Mouse (Mus musculus): ENCODE measurements around the gene Ano2. TPM values are rescaled to one million over a fixed set of nuclear protein-coding genes. Genes with fewer than 3 reads are reported as not detected.

Gene Ano2
- total RNA-seq, 4 experiments from 2014 or later = not detected

DNA sequence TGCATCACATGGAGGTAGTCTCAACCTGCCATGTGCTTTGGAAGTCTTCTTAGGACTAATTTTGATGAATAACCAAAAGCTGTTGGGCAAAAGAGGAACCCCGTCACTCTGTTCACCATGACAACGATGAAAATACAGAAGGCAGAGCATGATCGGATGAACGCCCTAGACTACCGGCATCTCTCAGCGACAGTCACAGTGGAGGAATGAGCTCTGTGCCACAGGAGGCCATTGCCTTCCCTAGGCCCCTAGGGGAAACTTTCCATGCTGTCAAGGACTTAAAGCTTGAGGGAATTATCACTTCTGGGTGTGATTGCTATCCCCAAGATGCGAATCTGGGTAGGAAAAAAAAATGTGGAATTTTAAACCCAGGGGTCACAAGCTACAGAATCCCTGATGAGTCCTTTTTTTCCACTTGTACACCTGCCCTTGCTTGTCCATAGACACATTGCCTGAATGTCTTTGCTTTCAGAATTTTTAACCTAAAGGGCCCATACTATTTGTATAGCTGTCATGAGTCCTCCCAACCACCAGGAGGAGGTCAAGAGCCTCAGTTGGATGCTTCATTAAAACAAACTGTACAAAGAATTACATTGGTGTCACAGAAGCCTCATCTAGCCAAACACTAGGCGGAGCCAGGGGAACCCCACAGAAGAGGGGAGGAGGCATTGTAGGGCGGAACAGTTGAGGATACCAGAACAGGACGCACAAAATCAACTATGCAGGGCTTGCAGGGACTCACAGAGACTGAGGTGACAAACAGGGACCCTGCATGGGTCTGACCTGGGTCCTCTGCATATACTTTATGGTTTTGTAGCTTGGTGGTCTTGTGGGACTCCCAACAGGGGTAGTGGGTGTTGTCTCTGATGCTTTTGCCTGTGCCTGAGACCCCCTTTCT is 53.2 kb downstream of the Ano2 start:
- peak; percentile 19 for DNase-seq (ENCODE audit: low spot score)

DNA sequence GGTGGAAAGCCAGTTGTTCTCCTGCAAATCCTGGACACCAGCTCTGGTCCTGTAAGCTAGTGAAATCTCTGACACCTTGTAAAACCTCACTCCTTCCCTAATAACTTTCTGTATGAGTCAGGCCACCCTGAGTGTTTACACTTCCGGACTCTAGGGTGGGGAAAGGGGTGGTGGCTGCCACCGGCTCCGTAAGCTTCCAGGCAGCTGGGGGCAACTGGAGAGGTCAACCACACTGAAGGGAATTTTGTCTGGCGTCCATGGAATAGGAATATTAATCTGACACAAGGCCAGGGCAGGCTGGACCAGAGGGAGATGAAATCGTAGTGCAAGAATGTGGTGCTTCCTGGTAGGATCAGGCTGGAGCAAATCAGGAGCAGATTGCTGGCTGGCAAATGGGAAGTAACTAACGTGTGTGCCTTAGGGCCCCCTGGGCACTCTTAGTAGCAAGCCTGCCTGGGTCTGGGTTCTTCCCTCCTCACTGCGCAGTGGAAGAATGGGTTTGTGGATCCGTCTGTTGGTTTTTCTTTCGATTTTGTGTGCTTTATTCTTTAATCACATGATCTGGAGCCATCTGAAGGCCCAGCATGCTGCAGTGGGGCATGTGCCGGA is 57.2 kb downstream of the Ano2 start:
- no peak for DNase-seq (ENCODE audit: low spot score)

DNA sequence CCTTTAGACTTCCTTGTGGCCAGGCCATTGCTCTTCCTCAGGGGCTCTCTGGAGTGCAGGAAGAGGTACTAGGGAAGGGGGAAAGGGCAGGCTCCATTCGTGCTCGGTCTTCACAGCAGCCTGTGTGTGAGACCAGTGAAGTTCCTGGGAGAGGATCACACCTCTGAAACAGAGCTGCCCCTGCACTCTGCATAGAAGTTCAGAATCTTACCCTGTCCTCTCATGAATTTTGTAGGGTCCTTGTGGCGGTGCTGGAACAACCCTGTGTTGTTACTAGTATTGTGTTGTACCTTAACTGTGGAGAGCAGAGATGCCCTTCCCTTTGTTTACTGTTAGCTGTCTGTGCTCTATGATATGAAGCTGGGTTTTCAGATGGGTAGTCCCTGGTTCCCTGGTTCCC is 58.4 kb downstream of the Ano2 start:
- DNase-seq (ENCODE audit: low spot score) = no peak

DNA sequence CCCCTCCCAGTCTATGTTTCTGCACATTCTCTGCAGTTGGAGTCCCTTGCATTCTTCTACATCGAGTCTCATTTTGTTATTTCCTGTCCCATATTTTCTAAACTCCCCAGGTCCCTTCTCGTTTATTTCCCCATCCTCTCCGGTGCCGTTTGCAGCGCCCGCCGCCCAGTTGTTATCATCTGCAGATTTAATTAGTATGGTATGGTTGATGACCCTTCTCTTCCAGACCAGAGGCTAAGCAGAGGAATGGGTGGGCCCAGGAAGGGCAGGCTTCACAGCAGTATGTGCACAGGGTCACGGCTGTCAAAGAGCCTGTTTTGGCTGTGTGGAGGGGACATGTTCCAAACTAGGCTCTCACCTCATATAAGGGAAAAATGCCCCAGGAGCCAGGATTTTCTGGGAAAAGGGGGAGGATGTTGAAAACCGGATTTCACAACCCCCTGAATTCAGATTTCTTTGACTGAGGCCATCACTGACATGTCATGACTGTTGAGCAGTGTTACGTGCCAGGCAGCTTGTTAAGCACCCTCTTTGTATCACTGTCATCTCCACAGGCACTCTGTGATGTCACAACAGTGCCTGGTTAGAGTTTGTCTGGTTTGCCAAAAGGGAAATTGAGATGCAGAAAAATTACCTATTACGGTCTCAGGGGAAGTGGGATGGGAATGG is 72.8 kb downstream of the Ano2 start:
- peak; percentile 6 for DNase-seq (ENCODE audit: low spot score)

DNA sequence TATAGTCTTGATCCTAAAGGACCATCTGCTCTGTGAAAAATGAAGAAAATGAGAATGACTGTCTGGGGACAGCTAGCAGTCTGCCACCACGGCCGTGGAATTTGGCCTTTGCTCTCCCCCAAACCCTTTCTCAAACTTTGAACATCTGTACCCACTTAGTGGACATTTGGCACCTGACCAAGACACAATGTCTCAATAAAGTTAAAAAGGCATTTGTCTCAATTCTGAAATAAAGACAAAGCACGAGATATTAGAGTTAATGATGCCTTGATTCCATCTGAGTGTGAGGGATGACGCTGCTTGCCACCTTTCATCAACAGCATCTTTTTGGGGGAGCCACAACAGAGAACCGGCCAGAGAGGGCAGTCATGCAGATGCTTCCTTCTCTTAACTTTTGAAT is 83.0 kb downstream of the Ano2 start:
- no peak for DNase-seq (ENCODE audit: low spot score)

DNA sequence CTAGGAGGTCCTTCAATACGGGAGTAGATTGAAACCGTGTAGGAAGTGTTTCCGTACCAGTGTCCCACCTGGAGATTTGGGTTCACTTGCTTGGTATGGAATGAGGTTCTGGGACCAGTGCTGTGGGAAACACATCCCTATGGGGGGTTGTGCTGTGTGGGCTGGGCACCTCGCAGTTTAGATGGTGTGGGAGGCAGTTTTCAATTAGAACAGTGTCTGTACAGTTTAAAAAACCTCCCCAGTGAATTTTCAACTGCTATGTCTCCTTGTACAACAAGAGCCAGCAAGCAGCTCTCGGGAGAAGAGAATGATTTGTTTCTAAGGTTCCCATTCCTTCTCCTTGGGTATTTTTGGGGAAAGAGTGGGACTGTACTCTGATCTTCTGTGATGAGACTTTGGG is 86.1 kb downstream of the Ano2 start:
- no peak for DNase-seq (ENCODE audit: low spot score)

DNA sequence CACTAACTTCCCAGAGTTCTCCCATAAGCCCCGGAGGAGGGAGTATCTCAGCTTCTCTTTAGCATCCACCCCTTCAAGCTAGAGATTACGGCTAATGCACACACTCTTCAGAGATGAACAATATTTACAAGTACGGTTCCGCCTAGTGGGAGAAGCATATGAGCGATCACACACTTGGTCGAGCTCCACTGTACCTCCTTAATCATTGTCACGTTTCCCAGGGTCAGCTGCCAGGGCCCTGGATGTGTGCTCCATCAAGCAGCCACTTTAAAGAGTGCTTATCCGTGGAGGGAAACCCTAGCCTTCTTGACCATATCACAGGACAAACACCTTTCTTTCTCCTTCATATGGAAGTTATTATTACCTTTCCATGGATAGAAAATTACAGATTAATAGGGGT is 112.7 kb downstream of the Ano2 start:
- DNase-seq (ENCODE audit: low spot score) = no peak

DNA sequence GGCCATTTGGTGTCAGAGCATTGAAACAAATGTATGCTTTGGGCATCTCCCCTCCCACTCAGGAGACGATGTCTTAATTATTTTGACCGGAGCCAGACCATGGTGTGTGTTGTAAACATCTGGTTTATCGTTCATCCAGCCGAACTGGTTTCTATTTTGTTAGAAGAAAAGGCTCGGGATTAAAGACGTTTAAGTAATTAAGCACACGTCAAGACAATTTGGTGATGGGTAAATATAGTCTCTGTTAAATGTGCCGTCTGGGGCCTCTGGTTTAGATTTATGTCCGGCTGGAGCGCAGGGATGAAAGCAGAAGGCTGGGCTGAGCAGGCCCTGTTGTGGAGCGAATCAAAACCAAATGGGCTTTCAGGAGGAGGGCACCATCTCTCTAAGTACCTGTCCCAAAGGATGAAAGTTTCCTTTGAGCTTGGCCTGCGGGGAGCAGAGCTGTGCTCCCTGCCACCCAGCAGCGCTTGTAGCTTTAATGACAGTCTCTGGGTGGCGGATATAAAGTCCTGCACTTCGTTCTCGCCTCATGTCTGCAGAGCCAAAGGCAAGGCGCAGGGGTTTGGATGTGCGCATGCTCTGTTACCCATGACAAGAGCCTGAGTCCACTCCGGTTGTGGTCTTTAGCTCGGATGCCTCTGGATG is 113.3 kb downstream of the Ano2 start:
- DNase-seq (ENCODE audit: low spot score) = peak; percentile 3

DNA sequence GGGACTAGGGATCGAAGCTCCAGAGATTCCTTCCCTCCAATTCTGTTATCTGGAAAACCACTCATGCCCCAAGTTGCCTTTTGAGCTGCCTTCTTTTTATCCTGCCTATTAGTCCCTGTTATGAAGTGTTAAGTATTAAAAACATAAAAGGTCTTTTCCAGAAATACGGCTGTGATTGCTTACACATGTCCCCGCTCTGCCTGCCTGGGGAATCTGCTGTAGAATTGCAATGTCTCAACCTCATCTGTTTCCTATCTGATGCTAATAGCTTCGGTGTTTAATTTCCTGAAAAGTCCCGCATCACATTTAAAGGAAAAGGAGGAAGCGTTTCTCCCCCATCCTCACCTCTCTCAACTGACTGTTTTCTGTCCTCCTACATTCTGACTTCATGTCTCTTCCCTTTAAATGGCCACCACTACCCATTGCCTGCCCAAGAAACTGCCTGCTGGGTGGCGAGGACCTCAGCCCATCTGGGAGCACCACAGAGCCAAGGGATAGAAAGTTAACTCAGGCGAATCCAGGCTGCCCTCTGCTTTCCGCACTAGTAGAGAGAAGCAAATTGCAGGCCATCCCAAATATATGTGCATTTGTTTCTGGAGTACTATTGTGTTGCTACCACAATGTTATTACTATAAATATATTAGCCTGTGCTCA is 118.9 kb downstream of the Ano2 start:
- no peak for DNase-seq (ENCODE audit: low spot score)

DNA sequence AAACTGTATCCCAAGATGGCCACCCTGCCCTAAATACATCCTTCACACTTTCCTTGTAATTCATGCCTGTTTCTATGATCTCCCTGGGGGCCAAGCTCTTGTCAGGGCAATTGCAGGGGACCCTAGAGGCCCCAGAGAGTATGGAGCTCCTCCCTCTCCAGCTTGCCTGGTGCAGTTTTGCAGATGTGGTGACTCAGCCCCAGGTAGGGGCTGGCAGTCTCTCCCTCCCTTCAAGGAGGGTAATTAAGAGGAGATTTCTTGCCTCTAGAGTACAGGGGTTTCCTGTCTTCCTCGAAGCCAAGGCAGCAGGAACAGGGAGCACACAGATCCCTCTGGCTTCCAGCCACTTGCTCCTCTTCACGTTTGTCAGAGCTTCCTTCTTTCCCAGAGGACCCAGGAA is 121.2 kb downstream of the Ano2 start:
- DNase-seq (ENCODE audit: low spot score) = no peak

DNA sequence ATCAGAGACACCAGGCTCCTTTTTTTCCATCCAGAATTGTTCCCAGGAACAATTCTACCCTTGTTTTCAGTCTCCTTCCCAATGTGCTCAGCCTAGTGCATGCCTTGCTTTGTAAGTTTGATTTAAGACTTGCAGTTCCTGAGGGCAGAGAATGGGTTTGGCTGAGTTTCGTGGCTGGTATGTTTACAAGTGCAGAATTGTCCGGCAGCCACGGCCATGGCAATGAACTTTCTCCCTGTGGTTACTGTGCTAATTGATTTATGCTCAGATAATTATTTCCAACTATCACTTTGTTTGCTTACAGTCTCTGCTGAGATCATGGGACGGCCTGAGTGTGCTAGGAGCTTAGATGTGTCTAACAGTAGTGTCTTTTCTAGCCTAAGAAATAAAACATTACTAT is 147.9 kb downstream of the Ano2 start:
- no peak for DNase-seq (ENCODE audit: low spot score)

DNA sequence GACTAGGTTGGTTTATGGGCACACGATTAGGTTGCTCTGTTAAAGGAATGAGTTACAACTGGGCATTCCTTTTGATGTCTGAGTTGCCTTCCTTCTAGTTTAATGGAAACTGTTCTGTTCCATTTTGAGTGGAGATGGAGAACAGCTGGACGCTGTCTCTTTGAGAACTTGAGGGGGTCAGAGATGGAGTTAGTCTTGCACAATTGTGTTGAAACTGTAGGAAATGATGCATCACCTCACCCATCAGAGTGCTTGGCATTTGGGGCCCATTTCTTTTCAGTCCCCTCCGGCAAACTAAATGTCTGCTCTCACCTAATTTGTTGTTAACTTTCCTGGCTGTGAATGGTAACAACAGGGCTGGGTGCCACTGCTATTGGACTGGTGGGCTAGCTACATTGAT is 151.1 kb downstream of the Ano2 start:
- DNase-seq (ENCODE audit: low spot score) = no peak

DNA sequence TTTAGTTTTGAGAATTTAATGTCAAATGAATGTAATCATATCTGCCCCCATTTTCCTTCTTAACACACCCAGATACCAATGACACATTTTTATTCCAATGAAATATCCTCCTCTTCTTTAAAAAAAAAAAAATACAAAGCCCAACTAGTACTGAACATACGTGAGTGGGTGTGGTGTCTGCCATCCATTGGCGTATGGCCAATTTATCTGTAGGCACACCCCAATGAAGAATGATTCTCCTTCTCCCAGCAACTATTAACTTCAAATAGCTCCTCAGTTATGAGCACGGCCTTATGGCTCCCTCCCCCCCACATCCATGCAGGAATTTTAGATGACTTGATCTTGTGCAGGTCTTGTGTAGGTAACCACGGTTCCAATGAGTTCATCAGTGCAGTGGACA is 161.0 kb downstream of the Ano2 start:
- no peak for DNase-seq (ENCODE audit: low spot score)

DNA sequence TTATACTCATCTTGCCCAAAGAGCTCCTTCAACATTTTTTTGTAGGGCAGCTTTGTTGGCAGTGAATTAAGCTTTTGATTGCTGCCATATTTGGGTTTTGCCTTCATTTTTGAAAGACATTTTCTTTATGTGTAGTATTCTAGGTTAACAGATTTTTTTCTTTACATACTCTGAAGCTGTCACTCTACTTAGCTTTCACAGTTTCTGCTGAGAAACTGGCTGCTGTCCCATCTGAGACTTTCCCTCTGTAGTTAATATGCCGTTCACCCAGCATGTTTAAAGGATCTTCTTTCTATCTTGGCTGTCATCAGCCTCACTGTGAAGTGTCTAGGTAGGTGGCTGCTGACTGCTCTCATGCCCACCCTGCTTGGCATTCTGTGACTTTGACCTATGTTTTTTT is 168.1 kb downstream of the Ano2 start:
- no peak for DNase-seq (ENCODE audit: low spot score)

DNA sequence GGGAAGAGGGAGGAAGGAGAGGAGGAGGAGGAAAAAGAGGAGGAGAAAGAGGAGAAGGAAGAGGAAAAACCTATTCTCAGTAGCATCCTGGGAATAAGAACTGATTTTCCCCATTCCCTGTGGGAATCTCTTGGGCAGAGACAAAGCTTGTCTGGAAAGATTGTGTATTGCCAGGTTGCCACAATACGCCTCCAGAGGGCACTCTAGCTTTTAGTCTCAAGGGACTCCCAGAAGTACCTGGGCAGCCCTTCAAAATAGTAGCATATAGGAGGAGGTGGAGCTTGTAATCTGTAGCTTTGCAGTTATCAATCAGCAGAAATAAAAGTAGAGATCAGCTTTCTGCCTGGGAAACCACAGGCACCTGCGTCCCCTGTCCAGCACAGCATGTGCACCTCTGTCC is 178.3 kb downstream of the Ano2 start:
- peak; percentile 1 for DNase-seq (ENCODE audit: low spot score)

DNA sequence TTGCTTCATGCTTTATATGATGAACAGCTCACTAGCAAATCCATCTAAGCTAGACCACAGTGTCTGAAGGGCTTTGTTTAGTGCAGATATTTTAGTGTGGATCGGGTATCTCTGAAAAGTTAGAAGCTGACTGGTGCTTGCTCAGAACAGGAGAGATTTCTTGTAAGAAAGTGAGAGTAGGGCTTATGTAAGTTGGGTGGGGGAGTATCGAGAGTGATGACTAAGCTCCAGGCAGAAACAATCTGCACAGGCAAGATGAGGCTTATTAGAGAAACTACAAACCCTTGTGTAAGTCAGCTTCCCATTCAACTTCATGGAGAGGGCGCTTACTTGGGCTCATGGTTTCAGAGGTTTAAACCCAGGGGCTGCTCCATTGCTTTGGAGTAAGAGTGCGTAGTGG is 181.3 kb downstream of the Ano2 start:
- no peak for DNase-seq (ENCODE audit: low spot score)

DNA sequence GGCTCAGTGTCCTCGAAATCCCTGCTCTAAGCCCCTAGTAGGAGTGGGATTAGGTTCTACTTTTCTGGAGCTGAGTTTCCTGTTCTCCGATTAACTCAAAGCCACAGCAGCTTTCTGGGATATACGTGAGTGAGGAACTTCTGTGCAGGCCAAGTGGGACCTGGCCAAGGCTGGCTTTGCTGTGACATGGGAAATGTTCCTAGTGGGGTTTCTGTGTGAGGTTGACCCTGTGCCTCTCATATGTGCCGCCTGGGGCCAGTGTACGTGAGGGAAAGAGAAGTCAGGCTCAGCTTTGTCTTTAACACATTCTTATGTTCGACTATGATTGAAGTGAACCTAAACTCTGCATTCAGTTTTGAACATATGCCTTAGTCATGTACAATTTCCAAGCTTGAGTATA is 184.5 kb downstream of the Ano2 start:
- no peak for DNase-seq (ENCODE audit: low spot score)

DNA sequence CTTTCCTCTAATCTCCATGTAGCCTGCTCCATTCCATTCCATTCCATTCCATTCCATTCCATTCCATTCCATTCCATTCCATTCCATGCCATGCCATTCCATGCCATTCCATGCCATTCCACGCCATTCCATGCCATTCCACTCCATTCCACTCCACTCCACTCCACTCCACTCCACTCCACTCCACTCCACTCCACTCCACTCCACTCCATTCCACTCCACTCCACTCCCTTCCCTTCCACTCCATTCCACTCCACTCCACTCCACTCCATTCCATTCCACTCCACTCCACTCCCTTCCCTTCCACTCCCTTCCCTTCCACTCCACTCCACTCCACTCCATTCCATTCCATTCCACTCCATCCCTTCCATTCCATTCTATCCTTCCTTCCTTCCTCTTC is 186.7 kb downstream of the Ano2 start:
- DNase-seq (ENCODE audit: low spot score) = no peak

DNA sequence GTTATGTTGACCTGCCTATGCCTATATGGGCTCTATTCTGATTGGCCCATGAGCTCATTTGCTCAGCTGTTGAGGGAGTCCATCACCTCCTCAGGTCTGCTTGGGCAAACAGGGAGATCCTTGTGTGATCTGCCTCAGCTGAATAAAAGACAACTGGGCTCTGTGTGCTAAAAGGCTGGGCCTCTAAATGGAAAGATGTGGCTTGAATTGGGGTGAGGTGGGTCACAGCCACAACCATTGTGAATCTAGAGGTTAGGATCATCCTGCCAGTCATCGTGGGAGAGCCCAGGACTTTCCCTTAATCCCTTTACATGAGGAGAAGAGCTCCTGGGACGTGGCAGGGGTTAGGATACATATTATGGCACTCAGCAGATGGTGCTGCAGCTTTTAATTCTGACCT is 188.5 kb downstream of the Ano2 start:
- no peak for DNase-seq (ENCODE audit: low spot score)

DNA sequence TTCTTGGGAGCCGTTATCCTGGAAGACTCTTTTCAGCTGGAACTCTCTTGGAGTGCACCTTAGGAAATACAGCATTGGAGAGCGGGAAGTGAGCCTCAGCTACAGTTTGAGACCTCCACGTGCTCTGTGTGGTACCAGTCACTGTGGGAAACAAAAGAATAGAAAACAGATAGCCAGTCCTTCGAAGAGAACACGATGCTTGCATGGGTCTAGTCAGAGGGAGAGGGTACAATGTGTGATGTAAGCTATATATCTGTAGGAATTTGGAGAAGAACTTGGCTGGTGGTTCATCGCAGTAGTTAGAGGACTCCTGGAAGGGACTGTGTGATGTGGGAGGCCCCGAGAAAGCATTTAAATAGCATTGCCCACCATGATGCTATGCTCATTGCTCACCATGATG is 189.1 kb downstream of the Ano2 start:
- DNase-seq (ENCODE audit: low spot score) = no peak

DNA sequence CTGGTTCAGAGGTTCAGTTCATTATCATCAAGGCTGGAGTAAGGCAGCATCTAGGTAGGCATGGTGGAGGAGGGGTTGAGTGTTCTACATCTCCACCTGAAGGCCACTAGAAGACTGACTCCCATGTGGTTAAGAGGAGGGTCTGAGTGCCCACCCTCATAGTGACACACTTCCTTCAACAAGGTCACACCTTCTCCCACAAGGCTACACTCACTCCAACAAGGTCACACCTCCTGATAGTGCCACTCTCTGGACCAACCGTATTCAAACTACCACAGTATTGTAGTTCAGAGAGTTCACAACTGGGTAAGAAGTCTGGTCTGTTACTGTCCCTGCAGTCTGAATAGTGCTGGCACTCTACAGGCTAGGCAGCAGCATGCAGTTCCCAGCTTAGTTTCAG is 198.4 kb downstream of the Ano2 start:
- DNase-seq (ENCODE audit: low spot score) = no peak

DNA sequence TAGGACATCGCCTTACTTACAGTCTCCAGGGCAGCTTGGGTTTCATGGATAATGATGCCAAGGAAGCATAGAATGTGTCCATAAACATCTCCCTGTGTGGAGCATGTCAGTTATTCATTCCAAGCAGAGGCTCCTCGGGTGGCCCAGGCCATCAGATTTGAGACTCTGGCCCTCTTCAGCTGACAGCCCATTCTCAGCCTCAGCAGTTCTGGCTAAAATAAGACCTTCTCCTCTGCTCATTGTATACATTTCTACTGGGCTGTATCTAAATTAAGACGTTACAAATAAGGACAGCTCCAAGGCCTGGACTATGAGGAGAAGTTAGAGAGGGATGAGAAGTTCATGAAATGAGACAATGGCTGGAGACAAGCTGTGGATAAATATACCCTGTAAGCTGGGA is 204.1 kb downstream of the Ano2 start:
- no peak for DNase-seq (ENCODE audit: low spot score)

Measured in heart, adult 8-10 months (tissue).